Mouse (Mus musculus): ENCODE results near the gene Nomo1.
A peak's percentile ranks its signal among the peaks of the same experiment; 100 is the strongest.

Gene Nomo1

GRCm38 (mm10) chr7:46045882-46046281 is 12.4 kb downstream of the Nomo1 start:
- no peak for DNase-seq (ENCODE audit: extremely low spot score, low spot score)

- no peak for DNase-seq (ENCODE audit: extremely low spot score, low spot score)
These were observed 14.5 kb downstream of the Nomo1 start for GRCm38 (mm10) chr7:46047873-46048562.

DNA sequence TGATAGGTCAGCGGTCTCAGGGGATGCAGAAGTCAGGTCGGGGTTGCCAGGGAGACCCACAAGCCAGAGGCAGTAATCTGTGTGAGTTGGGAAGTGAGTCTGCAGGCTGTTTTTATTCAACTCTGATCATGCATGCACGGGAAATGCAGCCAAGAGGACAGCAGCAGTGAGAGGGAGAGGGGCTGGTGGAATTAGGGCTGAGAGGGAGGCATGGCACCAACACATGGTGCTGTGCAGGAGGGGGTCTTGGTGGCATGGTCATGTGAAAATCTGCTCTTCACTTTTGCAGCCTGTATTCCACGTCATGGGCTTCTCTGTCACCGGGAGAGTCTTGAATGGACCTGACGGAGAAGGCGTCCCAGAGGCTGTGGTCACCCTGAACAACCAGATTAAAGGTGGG is 16.5 kb downstream of the Nomo1 start:
- DNase-seq (ENCODE audit: extremely low spot score, low spot score) = no peak

DNA sequence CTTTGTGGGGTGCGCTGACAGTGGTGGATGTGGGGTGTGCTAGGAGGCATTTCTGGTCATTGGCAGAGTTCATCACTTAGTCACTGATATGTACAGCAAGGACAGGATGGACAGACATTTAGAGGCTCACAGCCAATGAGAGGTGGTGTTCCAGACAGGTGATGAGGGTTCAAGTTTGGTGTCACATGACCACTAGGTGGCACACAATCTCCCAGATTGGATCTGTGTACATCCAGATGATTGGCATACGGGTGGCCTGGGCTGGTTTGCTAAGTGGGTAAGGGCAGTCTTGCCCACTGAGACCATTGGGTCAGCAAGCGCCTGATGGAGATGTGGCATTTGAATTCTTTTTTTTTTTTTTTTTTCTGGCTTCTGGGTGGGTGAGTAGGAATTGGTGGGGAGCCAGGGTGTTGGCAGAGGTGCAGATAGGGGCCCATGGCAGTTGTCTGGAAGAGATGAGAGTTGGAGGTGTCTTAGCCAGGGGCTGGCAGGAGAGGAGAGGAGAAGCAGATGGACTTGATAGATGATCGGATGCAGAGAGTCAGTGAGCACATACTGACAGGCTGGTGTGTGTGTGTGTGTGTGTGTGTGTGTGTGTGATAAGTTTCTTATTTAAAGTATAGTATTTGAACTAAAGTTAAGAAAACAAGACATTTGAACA is 18.8 kb downstream of the Nomo1 start:
- DNase-seq (ENCODE audit: extremely low spot score, low spot score) = no peak

- no peak for DNase-seq (ENCODE audit: extremely low spot score, low spot score)
These were observed 20.1 kb downstream of the Nomo1 start for GRCm38 (mm10) chr7:46053566-46053965.

DNA sequence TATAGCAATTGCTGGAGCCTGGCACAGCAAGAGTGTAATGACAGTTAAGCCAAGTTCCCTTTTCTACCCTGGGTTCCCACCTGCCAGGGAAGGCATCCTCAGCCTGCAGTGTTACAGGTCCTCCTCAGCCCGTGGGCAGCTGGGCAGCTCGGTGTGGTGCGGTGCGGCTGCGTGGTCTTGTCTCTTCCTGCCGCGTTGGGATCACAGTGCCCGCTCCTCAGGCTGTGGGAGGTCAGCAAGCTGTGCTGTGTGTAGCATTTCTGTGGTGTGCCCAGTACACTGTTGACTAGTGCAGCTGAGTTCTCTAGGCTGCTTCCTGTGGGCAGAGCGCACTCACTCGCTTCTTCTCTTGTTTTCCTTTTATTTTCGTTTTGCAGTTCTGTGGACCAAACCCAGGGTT is 25.4 kb downstream of the Nomo1 start:
- DNase-seq (ENCODE audit: extremely low spot score, low spot score) = no peak

GRCm38 (mm10) chr7:46060688-46061087 is 27.2 kb downstream of the Nomo1 start:
- DNase-seq (ENCODE audit: extremely low spot score, low spot score) = no peak

GRCm38 (mm10) chr7:46061614-46062013 is 28.1 kb downstream of the Nomo1 start:
- DNase-seq (ENCODE audit: extremely low spot score, low spot score) = no peak

- DNase-seq (ENCODE audit: extremely low spot score, low spot score) = no peak
These were observed 29.8 kb downstream of the Nomo1 start for GRCm38 (mm10) chr7:46063296-46063695.

- no peak for DNase-seq (ENCODE audit: extremely low spot score, low spot score)
These were observed 35.3 kb downstream of the Nomo1 start for GRCm38 (mm10) chr7:46068831-46069230.

DNA sequence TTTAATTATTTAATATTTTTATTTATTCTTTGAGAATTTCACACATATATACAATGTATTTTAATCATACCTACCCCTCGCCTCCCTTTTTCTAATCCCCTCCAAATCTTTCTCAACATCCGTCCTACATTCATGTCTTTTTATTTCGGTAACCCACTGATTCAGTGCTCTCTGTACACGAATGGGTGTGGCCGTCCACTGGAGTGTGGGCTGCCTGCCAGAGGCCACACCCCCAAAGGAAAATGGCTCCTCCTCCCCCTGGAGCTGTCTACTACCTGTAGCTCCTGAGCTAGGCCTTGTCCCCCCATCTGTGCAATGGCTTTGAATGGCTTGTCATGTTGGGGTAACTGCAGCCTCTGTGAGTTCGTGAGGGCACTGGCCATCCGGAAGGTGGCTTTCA is 43.3 kb downstream of the Nomo1 start:
- no peak for DNase-seq (ENCODE audit: extremely low spot score, low spot score)

DNA sequence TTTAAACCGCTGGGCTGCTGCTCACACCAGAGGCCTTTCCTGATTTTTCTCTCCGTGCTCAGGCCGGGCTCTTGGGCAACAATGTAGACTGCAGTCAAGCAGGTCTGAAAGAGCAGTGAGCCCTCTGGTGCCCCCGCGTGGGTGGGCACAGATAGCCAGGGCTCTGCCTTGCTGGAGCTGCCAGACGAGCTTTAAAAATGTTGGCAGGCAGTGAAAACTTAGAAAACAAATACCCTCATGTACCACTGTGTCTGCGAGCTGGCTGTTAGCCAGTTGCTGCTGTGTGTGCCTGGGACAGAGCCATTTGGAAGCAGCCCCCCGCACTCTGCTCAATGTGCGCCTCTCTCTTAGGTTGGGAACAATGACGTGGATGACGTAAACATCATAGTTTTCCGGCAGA is 44.2 kb downstream of the Nomo1 start:
- DNase-seq (ENCODE audit: extremely low spot score, low spot score) = no peak

DNA sequence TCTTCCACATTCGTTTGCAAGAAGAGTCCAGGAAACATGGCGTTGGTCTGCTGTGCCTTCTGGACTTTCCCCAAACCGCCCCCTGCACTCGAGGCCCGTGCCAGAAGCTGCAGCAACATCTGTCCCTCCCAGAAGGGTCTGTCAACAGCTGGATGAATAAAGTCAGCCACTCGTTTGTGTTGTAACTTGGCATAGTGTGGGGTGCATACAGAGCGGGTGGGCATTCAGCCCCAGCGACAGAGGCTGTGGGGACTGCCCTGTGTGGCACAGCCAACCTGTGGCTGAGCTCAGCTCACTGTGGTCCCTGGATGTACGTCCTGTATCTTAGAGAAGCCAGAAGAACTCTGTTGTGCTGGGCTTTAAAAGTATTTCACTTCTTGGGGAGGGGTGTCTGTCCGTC is 50.5 kb downstream of the Nomo1 start:
- DNase-seq (ENCODE audit: extremely low spot score, low spot score) = no peak

GRCm38 (mm10) chr7:46084839-46085513 is 51.5 kb downstream of the Nomo1 start:
- DNase-seq (ENCODE audit: extremely low spot score, low spot score) = no peak

DNA sequence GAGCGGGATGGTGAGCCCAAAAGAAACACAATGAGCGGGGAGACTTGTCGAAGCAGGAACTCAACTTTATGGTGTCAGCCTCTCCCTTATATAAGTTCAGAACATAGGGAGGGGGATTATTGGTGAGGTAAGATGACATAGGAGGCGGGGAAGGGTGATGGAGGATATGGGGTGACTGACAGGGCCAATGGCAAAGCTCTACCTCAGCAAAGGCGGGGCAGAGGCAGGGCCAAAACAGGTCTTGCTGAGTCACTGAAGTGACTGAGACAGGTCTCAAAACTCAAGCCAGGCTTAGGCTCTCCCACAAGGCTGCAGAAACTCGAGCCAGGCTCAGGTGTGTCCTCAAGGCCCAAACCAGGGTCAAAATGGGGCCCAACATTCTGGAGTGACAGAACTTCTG is 52.9 kb downstream of the Nomo1 start:
- DNase-seq (ENCODE audit: extremely low spot score, low spot score) = no peak

DNA sequence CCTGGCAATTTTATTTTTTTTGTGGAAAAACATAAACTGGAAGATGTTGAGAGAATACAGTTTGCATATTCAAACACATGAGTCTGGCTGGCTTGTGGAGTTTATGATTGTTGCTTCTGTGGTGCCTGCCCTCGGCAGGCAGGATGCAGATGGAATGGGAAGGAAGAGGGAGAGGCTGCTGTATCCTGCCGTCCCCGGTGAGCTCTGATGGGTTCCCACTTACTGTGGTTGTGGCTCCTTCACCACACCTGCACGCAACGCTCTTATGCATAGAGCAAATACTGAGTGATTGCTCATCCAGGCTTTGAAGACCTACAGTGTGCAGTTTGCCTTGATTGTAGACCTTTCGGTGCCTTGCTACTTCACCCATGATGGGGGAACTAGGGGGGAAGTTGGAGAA is 54.7 kb downstream of the Nomo1 start:
- DNase-seq (ENCODE audit: extremely low spot score, low spot score) = no peak

- DNase-seq (ENCODE audit: extremely low spot score, low spot score) = no peak
These were observed 59.3 kb downstream of the Nomo1 start for GRCm38 (mm10) chr7:46092803-46093202.

DNA sequence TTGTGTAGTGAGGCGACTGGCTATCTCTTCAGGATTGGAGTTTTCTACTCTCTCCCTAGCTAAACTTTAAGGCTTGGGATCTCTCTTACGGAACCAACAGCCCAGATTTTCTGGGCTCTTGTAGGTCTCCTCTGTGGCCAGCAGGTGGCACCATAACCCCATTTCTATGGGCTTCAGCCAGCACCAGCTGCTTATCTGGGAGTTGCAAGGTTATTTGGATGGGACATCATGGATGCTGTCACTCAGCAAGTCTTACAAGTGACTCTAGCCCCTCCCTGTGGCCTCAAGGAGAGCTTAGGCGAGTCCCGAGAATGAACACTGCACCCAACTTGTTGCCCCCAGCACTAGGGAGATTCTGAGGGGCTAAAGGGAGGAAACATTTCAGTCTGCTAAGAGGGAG is 62.6 kb downstream of the Nomo1 start:
- DNase-seq (ENCODE audit: extremely low spot score, low spot score) = peak; percentile 73

DNA sequence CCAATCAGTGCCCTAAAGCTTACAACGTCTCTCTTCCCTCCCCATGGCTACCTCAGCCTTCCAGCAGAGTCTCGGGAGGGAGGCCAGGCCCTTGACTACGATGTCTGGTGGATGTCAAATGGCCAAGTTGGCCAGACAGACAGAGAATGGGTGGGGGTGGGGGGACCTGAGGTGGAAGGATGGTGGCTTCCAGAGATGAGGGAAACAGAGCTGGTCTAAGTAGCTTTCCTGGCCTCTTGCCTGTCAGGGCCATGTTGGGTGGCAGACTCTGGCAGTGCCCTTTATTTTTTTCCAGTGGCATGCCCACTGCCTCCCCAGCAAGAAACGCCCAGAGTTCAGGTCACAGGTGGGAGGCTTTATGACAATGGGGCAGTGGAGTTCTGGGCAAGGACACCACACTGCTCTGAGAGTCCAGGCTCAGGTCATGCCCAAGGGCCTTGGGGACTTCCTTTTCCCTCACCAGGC is 63.9 kb downstream of the Nomo1 start:
- no peak for DNase-seq (ENCODE audit: extremely low spot score, low spot score)

DNA sequence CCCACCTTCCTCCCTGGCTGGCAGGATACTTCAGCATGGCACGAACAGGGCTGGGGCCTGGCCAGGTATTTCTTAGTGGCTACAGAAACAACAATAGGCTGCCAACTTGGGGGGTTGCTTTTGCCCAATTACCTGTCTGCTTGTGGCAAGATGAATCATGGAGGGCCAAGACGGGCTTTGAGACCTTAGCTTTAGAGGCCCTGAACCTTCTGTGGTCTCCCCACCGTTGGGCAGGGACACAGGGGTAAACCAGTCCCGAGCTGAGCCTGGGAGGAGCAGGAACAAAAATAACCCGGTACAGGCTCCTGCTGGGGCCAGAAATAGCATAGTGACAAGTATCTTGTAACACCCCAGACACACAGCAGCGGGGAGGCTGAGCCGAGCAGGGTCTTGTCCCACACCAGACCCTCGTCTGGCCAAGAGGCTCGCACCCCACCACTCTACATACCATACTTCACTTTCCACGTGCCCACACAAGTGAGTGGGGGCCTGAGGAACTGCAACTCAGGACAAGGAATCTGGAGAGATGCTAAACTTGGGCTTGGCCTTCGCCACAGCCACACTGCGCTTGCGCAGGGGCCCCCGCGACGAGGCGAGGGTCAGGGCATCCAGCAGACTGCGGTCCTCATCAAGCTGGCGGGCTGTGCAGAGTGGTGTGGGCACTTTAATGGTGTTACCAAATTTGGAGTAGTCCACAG is 64.9 kb downstream of the Nomo1 start:
- DNase-seq (ENCODE audit: extremely low spot score, low spot score) = no peak

GRCm38 (mm10) chr7:46098919-46099286 is 65.4 kb downstream of the Nomo1 start:
- no peak for DNase-seq (ENCODE audit: extremely low spot score, low spot score)

GRCm38 (mm10) chr7:46099682-46100081 is 66.2 kb downstream of the Nomo1 start:
- DNase-seq (ENCODE audit: extremely low spot score, low spot score) = no peak
